Mouse (Mus musculus): ENCODE results near the gene Gm10306.

Gm10306 gene

DNA sequence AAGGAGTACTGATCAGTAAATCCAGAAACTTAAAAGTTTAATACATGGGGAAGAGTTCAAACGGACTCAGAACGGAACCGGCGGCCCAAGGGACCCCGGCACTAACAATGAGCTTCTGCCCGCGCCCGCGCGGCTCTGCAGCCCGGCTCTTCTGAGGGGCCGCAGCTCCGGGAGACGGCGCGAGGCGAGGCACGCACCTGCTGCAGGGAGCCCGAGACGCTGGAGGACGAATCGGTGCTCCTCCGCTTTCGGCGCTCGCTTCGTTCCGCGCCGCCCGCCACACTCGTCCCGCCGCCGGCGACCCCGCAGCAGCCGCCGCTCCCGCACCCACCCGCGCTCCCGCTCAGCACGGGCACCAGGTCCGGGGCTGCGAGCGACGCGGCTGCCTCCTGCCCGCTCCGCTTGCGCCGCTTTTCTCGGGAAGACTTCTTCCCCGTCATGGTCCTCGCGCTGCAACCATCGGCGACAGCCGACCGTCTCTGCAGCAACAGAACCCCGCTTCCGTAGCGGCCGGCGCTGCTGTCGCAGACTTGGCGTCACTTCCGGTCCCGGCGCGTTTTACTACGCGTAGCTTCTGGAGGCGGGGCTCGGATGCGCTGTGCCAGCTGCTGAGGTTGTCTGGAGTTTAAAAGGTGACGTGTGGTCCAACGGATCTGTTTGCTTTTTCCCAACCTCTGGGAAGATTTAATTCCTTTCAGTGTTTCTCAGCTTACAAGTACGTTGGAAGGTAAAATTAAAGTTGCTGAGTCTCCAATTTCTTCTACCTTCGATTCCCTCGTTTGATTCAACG lies at the start of gene Gm10306, which contains the start of gene Caap1:
Gene Gm10306 (plus strand): TSS at position 282 of the 790 bp plus-strand sequence.
Gene Caap1 (minus strand): TSS at position 532 of the 790 bp plus-strand sequence.
- peak; percentile 95 for DNase-seq (ENCODE audit: low read depth, low spot score)

DNA sequence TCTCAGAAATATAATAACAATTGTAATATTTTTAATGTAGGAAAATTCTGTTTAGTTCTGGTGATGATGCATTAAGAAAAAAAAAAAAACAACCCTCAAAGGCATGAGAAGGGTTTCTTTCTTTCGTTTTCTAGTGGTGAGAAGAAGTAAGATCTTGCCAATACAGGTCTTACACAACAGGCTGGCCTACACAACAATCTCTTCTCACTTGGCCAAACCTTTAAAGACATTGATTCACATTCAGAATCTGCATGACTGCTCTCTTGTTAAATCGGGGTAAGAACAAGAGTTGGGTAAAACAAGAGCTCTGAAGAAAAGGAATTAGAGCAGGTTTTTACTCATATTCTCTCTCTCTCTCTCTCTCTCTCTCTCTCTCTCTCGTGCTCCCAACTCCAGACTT lies 41.0 kb upstream of the Gm10306 start:
- no peak for DNase-seq (ENCODE audit: low read depth, low spot score)

DNA sequence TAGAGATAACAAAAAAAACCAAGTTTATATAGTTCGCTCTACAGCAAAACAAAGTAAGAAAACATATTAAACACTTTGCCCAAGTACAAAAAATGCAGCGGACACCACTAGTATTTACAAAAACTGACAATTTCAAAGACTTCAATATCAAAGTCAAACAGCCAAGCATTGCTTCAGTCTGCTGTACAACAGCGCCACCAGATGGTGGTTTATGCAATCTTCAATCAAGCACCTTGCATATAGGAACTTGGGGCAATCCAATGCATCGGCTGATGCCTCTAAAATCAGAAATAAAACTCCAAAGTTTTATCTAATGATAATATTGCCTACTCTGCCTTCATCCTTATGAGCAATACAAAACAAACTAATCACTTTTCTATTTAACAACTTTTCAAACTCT lies 38.7 kb upstream of the Gm10306 start:
- peak; percentile 74 for DNase-seq (ENCODE audit: low read depth, low spot score)

DNA sequence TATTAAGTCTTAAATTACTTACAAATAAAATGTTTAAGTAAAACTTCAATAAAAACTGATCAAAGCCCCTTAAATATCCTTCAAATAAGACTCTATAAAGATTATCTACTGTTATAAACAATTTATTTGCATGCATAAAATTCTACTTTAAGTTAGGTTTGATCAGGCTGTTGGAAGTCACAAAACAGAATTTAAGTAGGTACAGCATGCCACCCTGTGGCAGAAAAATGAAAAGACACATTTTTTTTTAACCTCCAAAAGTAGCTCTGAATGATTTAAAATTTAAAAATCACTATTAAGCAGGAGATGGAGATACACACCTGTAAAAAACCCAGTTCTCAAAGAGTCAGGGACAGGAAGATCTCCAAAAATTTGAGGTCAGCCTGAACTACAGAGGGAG lies 33.0 kb upstream of the Gm10306 start:
- DNase-seq (ENCODE audit: low read depth, low spot score), result peak; percentile 49

DNA sequence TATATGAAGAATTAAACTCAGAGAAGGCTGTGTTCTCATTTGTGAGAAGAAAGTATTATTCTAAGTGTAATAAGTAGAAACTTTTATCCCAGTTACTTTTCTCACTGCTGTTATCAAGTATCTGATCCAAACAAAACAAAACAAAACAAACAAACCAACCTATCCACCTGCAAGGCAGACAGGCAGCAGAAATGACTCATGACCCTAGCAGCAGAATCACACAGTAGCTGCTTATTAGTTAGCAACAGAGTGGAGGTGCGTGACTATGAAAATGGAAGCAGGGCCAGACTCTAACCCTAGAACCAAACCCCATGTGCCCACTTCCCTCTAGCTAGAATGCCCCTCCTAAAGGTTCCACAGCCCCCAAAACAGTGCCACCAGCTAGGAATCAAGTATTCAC lies 26.9 kb upstream of the Gm10306 start:
- no peak for DNase-seq (ENCODE audit: low read depth, low spot score)

DNA sequence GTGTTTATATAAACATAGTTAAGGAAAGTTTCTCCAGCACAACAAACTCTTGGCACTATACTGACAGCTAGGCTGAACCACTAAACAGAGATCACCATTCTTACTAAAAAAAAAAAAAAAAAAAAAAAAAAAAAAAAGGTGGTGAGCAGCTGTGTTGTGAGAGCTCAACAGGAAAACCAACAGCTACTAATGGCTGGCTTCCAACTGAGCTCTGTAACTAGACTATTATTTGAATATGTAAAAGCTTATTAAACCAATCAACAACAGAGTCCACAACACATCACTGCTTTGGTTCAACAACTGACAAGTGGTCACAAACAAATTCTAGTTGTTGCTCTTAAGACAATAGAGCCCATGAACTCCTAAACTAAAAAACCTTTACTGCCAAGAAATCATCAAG lies 23.1 kb upstream of the Gm10306 start:
- no peak for DNase-seq (ENCODE audit: low read depth, low spot score)

DNA sequence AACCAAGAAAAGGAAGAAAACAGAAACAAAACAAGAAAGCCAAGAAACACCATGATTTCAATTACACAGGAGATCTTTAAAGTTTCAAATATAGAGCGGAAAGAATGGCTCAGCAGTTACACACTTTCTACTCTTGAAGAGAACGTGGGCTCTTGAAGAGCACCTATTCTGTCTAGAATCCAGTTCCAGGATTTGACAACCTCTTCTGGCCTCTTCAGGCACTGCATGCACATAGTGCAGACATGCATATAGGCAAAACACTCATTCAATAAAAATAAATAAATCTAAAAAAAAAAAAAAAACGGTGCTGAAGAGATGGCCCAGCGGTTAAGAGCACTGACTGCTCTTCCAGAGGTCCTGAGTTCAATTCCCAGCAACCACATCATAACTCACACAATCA lies 13.3 kb upstream of the Gm10306 start:
- peak; percentile 29 for DNase-seq (ENCODE audit: low read depth, low spot score)

- DNase-seq (ENCODE audit: low read depth, low spot score), result no peak
Observed at GRCm38 (mm10) chr4:94544321-94544720, 12.0 kb upstream of the Gm10306 start.

GRCm38 (mm10) chr4:94554955-94555494 lies 1.3 kb upstream of the Gm10306 start:
- DNase-seq (ENCODE audit: low read depth, low spot score), result peak; percentile 18

DNA sequence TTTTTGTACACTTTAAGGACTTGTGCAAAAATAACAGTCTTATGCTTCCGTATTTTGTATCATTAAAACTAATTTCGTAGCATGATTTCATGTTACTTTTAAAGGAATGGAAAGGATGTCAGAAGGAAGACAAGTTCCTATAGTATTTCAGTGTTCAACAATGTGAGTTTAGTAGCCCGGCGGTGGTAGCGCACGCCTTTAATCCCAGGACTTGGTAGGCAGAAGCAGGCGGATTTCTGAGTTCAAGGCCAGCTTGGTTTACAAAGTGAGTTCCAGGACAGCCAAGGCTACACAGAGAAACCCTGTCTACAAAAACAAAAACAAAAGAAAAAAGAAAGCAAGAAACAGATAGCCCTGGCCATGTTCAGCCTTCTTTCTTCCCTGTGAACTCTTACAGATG lies 799 bp downstream of the Gm10306 start:
- no peak for DNase-seq (ENCODE audit: low read depth, low spot score)

- DNase-seq (ENCODE audit: low read depth, low spot score), result no peak
Observed at GRCm38 (mm10) chr4:94559266-94559665, 2.9 kb downstream of the Gm10306 start.

DNA sequence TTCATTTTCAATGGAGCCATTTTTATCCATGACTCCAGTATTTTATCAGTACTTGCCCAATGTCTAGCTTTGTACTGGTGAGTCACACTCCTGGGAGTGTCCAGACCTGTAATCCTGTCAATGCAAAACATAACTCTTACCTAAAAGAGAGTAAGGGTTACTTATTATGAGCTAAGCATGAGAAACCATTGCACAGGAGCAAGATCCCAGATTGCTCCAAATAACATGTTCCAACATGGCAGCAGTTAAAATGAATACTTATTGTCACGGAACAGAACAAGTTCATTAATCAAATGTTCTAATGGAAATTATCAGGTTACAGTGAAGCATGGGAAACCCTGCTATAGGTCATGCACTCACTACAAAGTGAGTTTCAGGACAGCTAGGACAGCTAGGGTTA lies 4.0 kb downstream of the Gm10306 start:
- DNase-seq (ENCODE audit: low read depth, low spot score), result no peak

GRCm38 (mm10) chr4:94561954-94562648 lies 5.8 kb downstream of the Gm10306 start:
- DNase-seq (ENCODE audit: low read depth, low spot score), result no peak

GRCm38 (mm10) chr4:94564297-94564696 lies 8.0 kb downstream of the Gm10306 start:
- no peak for DNase-seq (ENCODE audit: low read depth, low spot score)

GRCm38 (mm10) chr4:94572677-94573076 lies 16.3 kb downstream of the Gm10306 start:
- DNase-seq (ENCODE audit: low read depth, low spot score), result no peak

DNA sequence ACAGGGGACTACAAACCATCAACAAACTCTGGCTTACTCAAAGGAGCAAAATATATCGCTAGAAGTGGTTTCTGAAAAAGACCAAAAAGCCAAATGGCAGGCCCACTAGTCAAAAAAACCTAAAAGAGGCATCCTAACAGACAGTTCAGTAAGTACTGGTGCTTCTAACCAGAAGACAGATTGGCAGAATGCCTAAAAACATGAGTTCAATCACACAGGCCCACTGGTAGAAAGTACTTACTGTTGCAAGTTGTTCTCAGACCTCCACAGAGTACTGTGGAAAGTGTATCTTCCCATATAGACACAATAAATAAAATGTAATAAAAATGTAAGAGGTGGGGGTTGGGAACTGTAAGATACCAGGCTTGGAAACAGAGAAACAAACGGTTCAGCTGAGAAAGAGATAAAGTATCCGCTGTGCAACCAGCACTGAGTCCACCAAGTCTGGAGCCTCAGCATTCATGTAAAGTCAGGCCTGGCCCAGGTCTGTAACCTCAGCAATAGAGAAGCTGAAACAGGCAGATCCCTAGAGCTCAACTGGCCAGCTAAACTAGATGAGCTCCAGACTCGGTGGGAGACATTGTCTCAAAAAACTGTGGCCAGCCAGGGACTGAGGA lies 35.5 kb downstream of the Gm10306 start:
- no peak for DNase-seq (ENCODE audit: low read depth, low spot score)

- DNase-seq (ENCODE audit: low read depth, low spot score), result no peak
Observed at GRCm38 (mm10) chr4:94592709-94593108, 36.4 kb downstream of the Gm10306 start.

- DNase-seq (ENCODE audit: low read depth, low spot score), result peak; percentile 52
Observed at GRCm38 (mm10) chr4:94601395-94601794, 45.0 kb downstream of the Gm10306 start.

DNA sequence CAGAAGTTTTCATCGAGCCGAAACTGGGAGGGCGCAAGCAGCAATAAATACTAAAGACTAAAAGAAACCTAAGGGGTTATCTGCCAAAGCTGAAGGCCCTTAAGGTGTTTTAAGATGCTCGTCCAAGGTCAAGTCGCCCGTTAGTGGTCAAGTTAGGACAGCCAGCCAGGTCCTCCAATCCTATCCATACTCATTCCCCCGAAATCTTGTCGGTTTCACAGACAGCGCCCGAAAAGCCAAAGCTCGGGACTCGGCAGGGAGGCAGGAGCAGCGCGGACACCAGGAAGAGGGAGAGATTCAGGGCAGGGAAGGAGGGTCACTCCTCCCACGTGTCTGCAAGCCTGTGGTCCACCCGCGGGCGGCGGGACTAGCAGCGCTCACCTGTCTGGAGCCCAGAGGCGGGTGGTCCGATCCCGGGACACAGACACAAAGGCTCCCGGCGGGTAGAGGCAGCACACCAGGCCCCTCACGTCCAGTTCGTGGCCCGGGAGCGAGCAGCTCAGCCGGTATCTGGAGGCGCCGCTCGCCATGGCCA lies 46.2 kb downstream of the Gm10306 start:
- no peak for DNase-seq (ENCODE audit: low read depth, low spot score)

GRCm38 (mm10) chr4:94603031-94603629 lies 46.8 kb downstream of the Gm10306 start, which contains the start of gene Plaa:
TSS of gene Plaa (minus strand) at chr4:94603244.
- peak; percentile 97 for DNase-seq (ENCODE audit: low read depth, low spot score)

DNA sequence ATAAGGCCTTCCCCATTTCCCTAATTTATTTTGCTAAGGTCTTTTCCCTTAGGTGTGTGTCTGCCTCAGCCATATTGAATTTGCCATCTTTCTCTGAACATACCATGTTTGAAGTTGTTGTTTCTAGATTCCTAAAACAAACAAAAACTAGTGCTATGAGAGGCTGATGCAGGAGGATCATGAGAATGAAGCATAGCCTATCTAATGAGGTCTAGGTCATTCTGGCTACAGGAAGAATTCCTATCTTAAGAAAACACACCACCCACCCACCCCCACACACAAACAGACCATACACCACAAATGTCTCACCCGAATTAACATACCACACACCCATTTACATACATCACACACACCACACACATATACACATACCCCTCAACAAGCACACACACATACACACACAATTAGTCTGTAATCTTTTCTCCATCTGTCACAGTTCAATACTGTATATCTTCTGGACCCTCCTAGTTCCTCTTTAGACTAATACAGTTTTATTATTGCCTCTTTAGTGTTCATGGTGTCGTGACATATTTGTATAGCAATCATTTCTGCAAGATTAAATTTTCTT lies 48.2 kb downstream of the Gm10306 start:
- DNase-seq (ENCODE audit: low read depth, low spot score), result no peak
